Mouse (Mus musculus) frontal cortex, adult 2 months (tissue): ENCODE results near the gene Adcy7. TPM values are rescaled to one million over a fixed set of nuclear protein-coding genes. Genes with fewer than 3 reads are reported as not detected.

Experiments
- DNase-seq, 2 experiments: peaks; one replicate each; pipeline ENCODE4 v3.0.0; 2022; ENCODE audit warnings: low spot score in 1 of 2; ENCODE audit errors: extremely low spot score in 1 of 2
- polyA plus RNA-seq: library from polyadenylated mRNA; depleted of rRNA; stranded (reverse); fragments of >200 nt; gene quantifications from 2 replicates; pipeline ENCODE4 v1.2.3, GENCODE M21; 2012; rRNA removed

Gene Adcy7
- polyA plus RNA-seq, 1 experiment = 3.4 TPM

GRCm38 (mm10) chr8:88376836-88377582 is 104.8 kb downstream of the Adcy7 start:
- DNase-seq = peak in 1 of 2 experiments; percentile 34

Other genes starting within 250 kb of the Adcy7 start
- gene Cnep1r1, start 153.6 kb upstream of the Adcy7 start, polyA plus RNA-seq = 41.2 and 42.9 TPM in 2 replicates
- 35.7 and 35.9 TPM in 2 replicates for gene Heatr3, start 134.5 kb upstream of the Adcy7 start, polyA plus RNA-seq
- gene Tent4b, start 73.2 kb upstream of the Adcy7 start, polyA plus RNA-seq = 30.9 and 31.2 TPM in 2 replicates
- 54.5 and 66.0 TPM in 2 replicates for gene Brd7, start 89.8 kb downstream of the Adcy7 start, polyA plus RNA-seq
- gene Nkd1, start 249.0 kb downstream of the Adcy7 start, polyA plus RNA-seq = 23.1 and 26.6 TPM in 2 replicates